Mouse (Mus musculus): Measurements from ENCODE around the gene 4833439L19Rik. TPM values are rescaled to one million over a fixed set of nuclear protein-coding genes. Genes with fewer than 3 reads are reported as not detected.

Gene 4833439L19Rik
- polyA plus RNA-seq, 1 experiment: 123 TPM

- DNase-seq (ENCODE audit: low read depth, low spot score): no peak
- WGBS: 90% methylated on average over 11 of the region's 11 CpGs
Observed at GRCm38 (mm10) chr13:54585831-54586230, 20.6 kb upstream of the 4833439L19Rik start.

GRCm38 (mm10) chr13:54582860-54583259 lies 17.6 kb upstream of the 4833439L19Rik start:
- 33% methylated on average over 5 of the region's 5 CpGs for WGBS
- no peak for DNase-seq (ENCODE audit: low read depth, low spot score)

GRCm38 (mm10) chr13:54582126-54582525 lies 16.9 kb upstream of the 4833439L19Rik start:
- WGBS: 33% methylated on average over 10 of the region's 10 CpGs
- DNase-seq (ENCODE audit: low read depth, low spot score): no peak

GRCm38 (mm10) chr13:54581385-54581784 lies 16.1 kb upstream of the 4833439L19Rik start:
- 22% methylated on average over 2 of the region's 2 CpGs for WGBS
- no peak for DNase-seq (ENCODE audit: low read depth, low spot score)

- no peak for DNase-seq (ENCODE audit: low read depth, low spot score)
- WGBS: 84% methylated on average over 21 of the region's 21 CpGs
Observed at GRCm38 (mm10) chr13:54577652-54578507, 12.6 kb upstream of the 4833439L19Rik start.

GRCm38 (mm10) chr13:54575489-54575888 lies 10.3 kb upstream of the 4833439L19Rik start:
- DNase-seq (ENCODE audit: low read depth, low spot score): no peak
- 1% methylated on average over 19 of the region's 19 CpGs for WGBS

- no peak for DNase-seq (ENCODE audit: low read depth, low spot score)
- under 1% methylated on average over 55 of the region's 55 CpGs for WGBS
Observed at GRCm38 (mm10) chr13:54574854-54575481, 9.7 kb upstream of the 4833439L19Rik start, which contains the start of gene Arl10. Arl10 (plus strand) TSS chr13:54575015.

GRCm38 (mm10) chr13:54572621-54573020 lies 7.4 kb upstream of the 4833439L19Rik start:
- DNase-seq (ENCODE audit: low read depth, low spot score): no peak
- WGBS: 89% methylated on average over 4 of the region's 4 CpGs

GRCm38 (mm10) chr13:54571637-54572036 lies 6.4 kb upstream of the 4833439L19Rik start:
- WGBS: 66% methylated on average over 2 of the region's 2 CpGs

GRCm38 (mm10) chr13:54570736-54571135 lies 5.5 kb upstream of the 4833439L19Rik start:
- no peak for DNase-seq (ENCODE audit: low read depth, low spot score)
- WGBS: 81% methylated on average over 4 of the region's 4 CpGs

More at GRCm38 (mm10) chr13:54571637-54572036, 6.4 kb upstream of the 4833439L19Rik start:
- no peak for DNase-seq (ENCODE audit: low read depth, low spot score)

GRCm38 (mm10) chr13:54569282-54569681 lies 4.0 kb upstream of the 4833439L19Rik start:
- whole genome bisulfite sequencing: 62% methylated on average over 1 of the region's 1 CpGs

GRCm38 (mm10) chr13:54568380-54568779 lies 3.1 kb upstream of the 4833439L19Rik start:
- 70% methylated on average over 5 of the region's 5 CpGs for WGBS
- DNase-seq (ENCODE audit: low read depth, low spot score): no peak

More at GRCm38 (mm10) chr13:54569282-54569681, 4.0 kb upstream of the 4833439L19Rik start:
- DNase-seq (ENCODE audit: low read depth, low spot score): no peak

GRCm38 (mm10) chr13:54565594-54566345 lies 535 bp upstream of the 4833439L19Rik start:
- 34% methylated on average over 8 of the region's 8 CpGs for WGBS
- DNase-seq (ENCODE audit: low read depth, low spot score): no peak

- WGBS: 4% methylated on average over 45 of the region's 45 CpGs
- no peak for DNase-seq (ENCODE audit: low read depth, low spot score)
Observed at GRCm38 (mm10) chr13:54564232-54565200, 719 bp downstream of the 4833439L19Rik start.

GRCm38 (mm10) chr13:54562562-54562961 lies 2.7 kb downstream of the 4833439L19Rik start:
- 70% methylated on average over 7 of the region's 7 CpGs for WGBS
- DNase-seq (ENCODE audit: low read depth, low spot score): no peak

GRCm38 (mm10) chr13:54560608-54561007 lies 4.6 kb downstream of the 4833439L19Rik start:
- no peak for DNase-seq (ENCODE audit: low read depth, low spot score)
- 92% methylated on average over 7 of the region's 7 CpGs for WGBS

GRCm38 (mm10) chr13:54559656-54560055 lies 5.6 kb downstream of the 4833439L19Rik start:
- DNase-seq (ENCODE audit: low read depth, low spot score): no peak
- WGBS: 81% methylated on average over 2 of the region's 2 CpGs

- 100% methylated on average over 1 of the region's 1 CpGs for WGBS
- DNase-seq (ENCODE audit: low read depth, low spot score): no peak
Observed at GRCm38 (mm10) chr13:54557652-54558051, 7.6 kb downstream of the 4833439L19Rik start.

GRCm38 (mm10) chr13:54556796-54557195 lies 8.4 kb downstream of the 4833439L19Rik start:
- DNase-seq (ENCODE audit: low read depth, low spot score): no peak
- WGBS: 74% methylated on average over 3 of the region's 3 CpGs
